Mouse (Mus musculus) C2C12 (cell line): Measurements from ENCODE around the gene Hrct1. TPM values are rescaled to one million over a fixed set of nuclear protein-coding genes. Genes with fewer than 3 reads are reported as not detected.

Experiments used
- H3K27me3 ChIP-seq: one replicate; pipeline ENCODE4 v1.6.1; 2011; ENCODE audit not compliant: control insufficient read depth, insufficient read depth, insufficient read length
- H3K36me3 ChIP-seq: one replicate; pipeline ENCODE4 v1.6.1; 2011; ENCODE audit not compliant: control insufficient read depth, insufficient read depth
- H3K4me3 ChIP-seq: one replicate; pipeline ENCODE4 v1.5.1; 2011; ENCODE audit warnings: mild to moderate bottlenecking, control low read depth; ENCODE audit not compliant: poor library complexity, insufficient read depth, severe bottlenecking
- H3K79me2 ChIP-seq: one replicate; pipeline ENCODE4 v1.6.1; 2011; ENCODE audit not compliant: control insufficient read depth, insufficient read depth
- H3K79me3 ChIP-seq: one replicate; pipeline ENCODE4 v1.6.1; 2011; ENCODE audit warnings: low read depth, control low read depth
- H3ac ChIP-seq: one replicate; pipeline ENCODE3; 2011; ENCODE audit warnings: low read depth; ENCODE audit not compliant: control insufficient read depth, insufficient read length
- CEBPB ChIP-seq: IDR thresholded peaks from one replicate; pipeline ENCODE4 v1.6.1; 2011; ENCODE audit warnings: low read depth, mild to moderate bottlenecking, control low read depth, moderate library complexity
- CTCF ChIP-seq: IDR thresholded peaks from one replicate; pipeline ENCODE4 v1.5.1; 2011; ENCODE audit not compliant: control insufficient read depth, insufficient read depth, insufficient read length
- FOSL1 ChIP-seq: IDR thresholded peaks from one replicate; pipeline ENCODE4 v1.8.0; 2011; ENCODE audit warnings: mild to moderate bottlenecking, low read length; ENCODE audit not compliant: poor library complexity, insufficient read depth, severe bottlenecking
- MAX ChIP-seq: IDR thresholded peaks from one replicate; pipeline ENCODE4 v1.6.1; 2011; ENCODE audit warnings: mild to moderate bottlenecking, control low read depth
- MYOD1 ChIP-seq: IDR thresholded peaks from one replicate; pipeline ENCODE4 v1.6.1; 2011; ENCODE audit warnings: low read depth; ENCODE audit not compliant: control insufficient read depth, insufficient read length
- MYOG ChIP-seq: IDR thresholded peaks from one replicate; pipeline ENCODE4 v1.6.1; 2011; ENCODE audit not compliant: control insufficient read depth, insufficient read length; ENCODE audit errors: extremely low read depth
- USF1 ChIP-seq: IDR thresholded peaks from one replicate; pipeline ENCODE4 v1.6.1; 2011; ENCODE audit warnings: low read depth, mild to moderate bottlenecking, control low read depth, moderate library complexity
- long read RNA-seq, 2 experiments: library from polyadenylated mRNA; unstranded; transcript quantifications; one replicate each; pipeline ENCODE4 v2.0.0; 2019 to 2020
- polyA plus RNA-seq: library from polyadenylated mRNA; unstranded; fragments of >200 nt; fragmentation: generic; extraction: Trizol; gene quantifications from one replicate; pipeline ENCODE4 v1.2.1, GENCODE M21; 2012; ENCODE audit warnings: missing spikeins

Hrct1 gene
- polyA plus RNA-seq: 5.0 TPM
- long read RNA-seq, experiment 1, partial matches to known transcripts: 0 of 1 reads
- long read RNA-seq, experiment 1, other reads (novel, unspliced or antisense): 0 of 1 reads
- long read RNA-seq, experiment 2: 0 reads

DNA sequence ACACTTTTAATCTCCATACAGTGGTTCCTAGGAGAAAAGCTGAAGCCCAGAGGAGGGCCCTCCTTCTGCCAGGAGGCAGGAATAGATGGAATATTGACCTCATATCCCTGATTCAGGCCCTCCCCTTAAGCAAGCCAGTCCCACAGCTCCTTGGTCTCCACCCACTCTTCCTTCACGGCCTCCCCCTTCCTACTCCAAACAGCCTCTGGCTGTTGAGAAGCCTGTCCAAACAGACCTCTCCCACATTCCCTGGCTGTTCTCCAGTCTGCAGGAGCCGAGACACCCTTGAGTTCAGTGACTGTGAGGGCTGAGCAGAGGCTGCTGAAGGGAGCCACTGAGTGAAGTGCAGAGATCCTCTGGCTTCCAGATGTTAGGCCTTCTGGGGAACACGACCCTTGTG is at the start of gene Hrct1:
Gene Hrct1 (plus strand): TSS at position 194 of the 400 bp plus-strand sequence.
- Histone ChIP-seq H3K4me3 (no peak within 1 kb of the TSS), H3K79me3 (no peaks in the 10 kb centered on the region), H3K27me3 (no peaks in the 10 kb centered on the region), H3K79me2 (no peaks in the 10 kb centered on the region), H3K36me3 (no peaks in the 10 kb centered on the region), H3ac (peak within 1 kb of the TSS; percentile 42)
- TF ChIP-seq CTCF: no peak
- no peak for TF ChIP-seq MAX
- no peak for TF ChIP-seq USF1
- no peak for TF ChIP-seq FOSL1
- no peak for TF ChIP-seq CEBPB
- TF ChIP-seq MYOG: no peak
- no peak for TF ChIP-seq MYOD1

DNA sequence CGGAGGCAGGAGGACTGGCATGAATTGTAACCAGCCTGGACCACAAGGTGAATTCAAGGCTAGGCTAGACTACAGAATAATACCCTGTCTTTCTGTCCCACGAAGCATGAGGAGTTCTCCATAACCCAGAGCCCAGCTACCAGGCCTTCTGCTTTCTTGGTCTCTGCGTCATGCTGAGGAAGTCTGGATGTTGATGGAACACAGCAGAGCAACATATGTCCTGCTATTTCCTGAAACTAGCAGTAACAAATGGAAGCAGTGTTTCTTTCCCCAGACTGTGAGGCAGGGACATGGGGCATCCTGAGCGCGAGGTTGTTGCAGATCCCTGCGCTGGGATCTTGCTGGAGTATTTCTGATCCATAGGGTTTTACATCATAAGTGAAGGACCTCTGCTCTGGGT is 48.4 kb upstream of the Hrct1 start:
- H3K4me3 ChIP-seq: no peak overlapping the region
- no peaks in the 10 kb centered on the region for H3K79me3 ChIP-seq
- no peaks in the 10 kb centered on the region for H3K36me3 ChIP-seq
- H3ac ChIP-seq: no peak overlapping the region
- peaks cover 39% of the 10 kb centered on the region for H3K27me3 ChIP-seq
- H3K79me2 ChIP-seq: no peaks in the 10 kb centered on the region
- TF ChIP-seq MAX (no peak), MYOG (no peak), MYOD1 (no peak), USF1 (no peak), CTCF (no peak), CEBPB (no peak), FOSL1 (no peak)

DNA sequence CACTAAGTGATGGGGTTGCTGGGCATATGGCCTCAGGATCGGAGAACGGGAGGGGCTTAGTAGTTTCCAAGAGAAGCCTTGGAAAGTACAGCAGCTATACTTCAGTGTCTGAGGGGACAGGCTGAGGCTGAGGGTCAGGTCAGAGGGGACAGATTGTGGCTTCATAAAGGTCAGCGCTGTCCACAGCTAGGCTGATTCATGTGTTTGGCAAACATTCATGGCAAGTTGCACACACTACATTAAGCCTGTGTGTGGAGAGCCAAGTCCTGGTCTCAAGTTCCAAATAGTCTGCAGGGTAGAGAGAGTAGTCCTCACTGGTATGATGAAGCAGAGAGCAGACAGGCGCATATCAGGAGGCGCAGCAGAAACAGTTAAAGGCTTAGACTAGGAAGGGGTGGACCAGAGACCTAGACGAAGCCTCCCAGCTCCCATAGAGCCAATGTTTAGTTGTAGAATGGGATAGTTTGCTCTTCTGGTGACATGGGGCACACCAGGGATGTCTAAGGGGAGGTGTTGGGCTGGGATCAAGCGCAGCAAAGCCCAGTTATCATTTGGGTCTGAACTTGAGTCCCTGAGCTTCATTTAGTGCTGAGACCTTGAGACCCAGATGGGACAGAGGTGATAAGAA is 47.5 kb upstream of the Hrct1 start:
- Histone ChIP-seq H3ac (no peak overlapping the region), H3K79me2 (no peaks in the 10 kb centered on the region), H3K4me3 (no peak overlapping the region), H3K79me3 (no peaks in the 10 kb centered on the region), H3K27me3 (peaks cover 45% of the 10 kb centered on the region), H3K36me3 (no peaks in the 10 kb centered on the region)
- TF ChIP-seq MAX (no peak), FOSL1 (no peak), MYOD1 (peak; percentile 7), CEBPB (no peak)

DNA sequence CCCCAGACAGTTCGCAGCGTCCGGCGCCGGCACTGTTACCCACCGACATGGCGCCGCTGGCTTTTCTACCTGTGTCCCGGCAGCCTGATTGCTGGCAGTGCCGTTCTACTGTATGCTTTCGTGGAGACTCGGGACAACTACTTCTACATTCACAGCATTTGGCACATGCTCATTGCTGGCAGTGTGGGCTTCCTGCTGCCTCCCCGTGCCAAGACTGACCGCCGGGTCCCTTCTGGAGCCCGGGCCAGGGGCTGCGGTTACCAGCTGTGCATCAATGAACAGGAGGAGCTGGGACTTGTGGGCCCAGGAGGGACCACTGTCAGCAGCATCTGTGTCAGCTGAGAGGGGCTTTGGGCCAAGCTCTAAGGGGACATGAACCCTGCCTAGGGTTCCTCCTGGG is 37.0 kb upstream of the Hrct1 start:
- no peaks in the 10 kb centered on the region for H3K79me3 ChIP-seq
- no peak overlapping the region for H3ac ChIP-seq
- no peak for TF ChIP-seq FOSL1
- TF ChIP-seq CEBPB: no peak
- no peak for TF ChIP-seq MYOG
- no peak for TF ChIP-seq MYOD1
- TF ChIP-seq MAX: no peak
- no peak for TF ChIP-seq USF1
- no peak for TF ChIP-seq CTCF
- no peaks in the 10 kb centered on the region for H3K36me3 ChIP-seq
- H3K27me3 ChIP-seq: peaks cover 54% of the 10 kb centered on the region
- H3K4me3 ChIP-seq: no peak overlapping the region
- H3K79me2 ChIP-seq: no peaks in the 10 kb centered on the region

DNA sequence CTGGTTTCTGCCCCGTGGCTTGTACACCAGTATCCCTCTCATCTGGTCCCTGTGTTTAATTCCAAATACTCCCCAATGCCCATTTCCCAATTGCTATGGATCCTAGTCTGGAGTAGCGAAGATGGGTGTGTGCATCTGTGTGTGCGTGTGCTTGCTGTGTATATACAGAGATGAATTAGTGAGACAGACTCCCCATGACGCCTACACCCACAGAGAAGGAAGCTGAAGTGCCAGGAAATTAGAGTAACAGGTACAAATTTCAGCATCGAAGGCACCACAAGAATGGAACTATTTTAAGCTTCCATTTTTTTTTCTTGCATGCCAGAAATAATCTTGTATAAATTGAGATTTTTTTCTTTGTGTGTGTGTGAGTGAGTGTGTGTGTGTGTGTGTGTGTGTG is 36.0 kb upstream of the Hrct1 start:
- TF ChIP-seq FOSL1 (no peak), CEBPB (no peak), MYOD1 (no peak), CTCF (no peak), USF1 (no peak), MYOG (no peak), MAX (no peak)
- no peak overlapping the region for H3ac ChIP-seq
- no peaks in the 10 kb centered on the region for H3K79me3 ChIP-seq
- no peaks in the 10 kb centered on the region for H3K79me2 ChIP-seq
- no peak overlapping the region for H3K4me3 ChIP-seq
- no peaks in the 10 kb centered on the region for H3K36me3 ChIP-seq
- H3K27me3 ChIP-seq: peaks cover 44% of the 10 kb centered on the region

DNA sequence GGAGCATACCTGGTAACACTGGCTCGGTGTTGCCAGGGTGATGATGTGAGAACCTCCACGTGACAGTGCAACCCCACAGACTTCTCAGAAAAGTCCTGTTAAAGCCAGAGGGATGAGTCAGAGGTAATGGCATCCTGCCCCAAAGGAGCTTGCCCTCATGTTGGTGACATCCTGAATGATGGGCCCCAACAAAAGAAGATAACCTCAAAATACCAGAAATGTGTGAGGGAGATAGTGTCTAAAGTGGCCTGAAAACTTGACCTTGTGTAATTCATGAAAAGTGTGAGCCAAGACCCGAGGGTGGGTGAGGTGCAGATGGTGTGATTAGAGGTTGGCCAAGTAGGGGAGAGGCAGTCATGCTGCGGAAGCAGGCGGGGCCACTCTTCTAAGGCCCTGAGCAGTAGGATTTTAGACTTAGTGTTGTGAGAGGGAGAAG is 33.2 kb upstream of the Hrct1 start:
- H3K4me3 ChIP-seq: no peak overlapping the region
- no peaks in the 10 kb centered on the region for H3K79me3 ChIP-seq
- H3K36me3 ChIP-seq: no peaks in the 10 kb centered on the region
- peaks cover 20% of the 10 kb centered on the region for H3K27me3 ChIP-seq
- H3K79me2 ChIP-seq: no peaks in the 10 kb centered on the region
- no peak overlapping the region for H3ac ChIP-seq
- TF ChIP-seq MAX: peak; percentile 76
- peak; percentile 12 for TF ChIP-seq MYOD1
- no peak for TF ChIP-seq CTCF
- peak; percentile 16 for TF ChIP-seq FOSL1
- TF ChIP-seq MYOG: no peak
- TF ChIP-seq USF1: peak; percentile 91
- no peak for TF ChIP-seq CEBPB
